Mouse (Mus musculus) intestine, embryonic 15.5 days (tissue): Measurements from ENCODE around the gene Rab44. TPM values are rescaled to one million over a fixed set of nuclear protein-coding genes. Genes with fewer than 3 reads are reported as not detected.

ENCODE experiments used
- ATAC-seq: fragments of 200-750 bp; cut with Nextera tagmentation; 2 replicates; pipeline ENCODE4 v1.8.0; 2017; ENCODE audit warnings: moderate TSS enrichment, moderate library complexity
- H3K27ac ChIP-seq: fragments of 300-500 bp; sonication (generic); 2 replicates; pipeline ENCODE4 v1.5.1; 2015; ENCODE audit warnings: mild to moderate bottlenecking, inconsistent platforms
- H3K27me3 ChIP-seq: fragments of 300-500 bp; sonication (generic); replicated peaks from 2 replicates; pipeline ENCODE4 v1.6.1; 2015; ENCODE audit warnings: inconsistent platforms
- H3K36me3 ChIP-seq: fragments of 300-500 bp; sonication (generic); 2 replicates; pipeline ENCODE4 v1.6.1; 2015; ENCODE audit warnings: inconsistent platforms
- H3K4me1 ChIP-seq: fragments of 300-500 bp; sonication (generic); replicated peaks from 2 replicates; pipeline ENCODE4 v1.6.1; 2015; ENCODE audit warnings: inconsistent platforms
- H3K4me2 ChIP-seq: fragments of 300-500 bp; sonication (generic); replicated peaks from 2 replicates; pipeline ENCODE4 v1.6.1; 2015; ENCODE audit warnings: mild to moderate bottlenecking, inconsistent platforms
- H3K4me3 ChIP-seq: fragments of 300-500 bp; sonication (generic); replicated peaks from 2 replicates; pipeline ENCODE4 v1.5.1; 2015; ENCODE audit warnings: inconsistent platforms
- H3K9ac ChIP-seq: fragments of 300-500 bp; sonication (generic); 2 replicates; pipeline ENCODE4 v1.6.1; 2015; ENCODE audit warnings: inconsistent platforms
- H3K9me3 ChIP-seq: fragments of 300-500 bp; sonication (generic); 2 replicates; pipeline ENCODE4 v1.6.1; 2016; ENCODE audit warnings: inconsistent platforms
- WGBS: fragments of 180-500 bp; shearing (Covaris S2); methylation state at CpG from one replicate; pipeline ENCODE4 v1.1.7; 2015; 5-methylcytosine and 5-hydroxymethylcytosine counted together
- polyA plus RNA-seq: library from polyadenylated mRNA; unstranded; fragments of >200 nt; fragmentation: Nextera tagmentation; extraction: Ambion mirVana; gene quantifications from 2 replicates; pipeline ENCODE4 v1.2.1, GENCODE M21; 2015

Gene Rab44
- polyA plus RNA-seq, 1 experiment from 2014 or later, result 0.53 TPM

- Histone ChIP-seq H3K4me2 (no peak overlapping the region), H3K9me3 (no peaks in the 10 kb centered on the region), H3K27me3 (no peaks in the 10 kb centered on the region), H3K4me1 (peaks cover 5% of the 10 kb centered on the region; the same call in 1 of the 2 replicates), H3K27ac (no peak overlapping the region), H3K4me3 (no peak overlapping the region), H3K9ac (no peak overlapping the region), H3K36me3 (no peaks in the 10 kb centered on the region)
- WGBS, result 80% methylated on average over 8 of the region's 8 CpGs
- no peak for ATAC-seq
Observed at GRCm38 (mm10) chr17:29143266-29143665, 29.3 kb downstream of the Rab44 start.

- Histone ChIP-seq H3K9ac (no peak overlapping the region), H3K4me1 (peaks cover 5% of the 10 kb centered on the region; the same call in 1 of the 2 replicates), H3K9me3 (no peaks in the 10 kb centered on the region), H3K4me2 (no peak overlapping the region), H3K27me3 (no peaks in the 10 kb centered on the region), H3K4me3 (no peak overlapping the region), H3K27ac (no peak overlapping the region), H3K36me3 (no peaks in the 10 kb centered on the region)
- ATAC-seq, result no peak
- WGBS, result 89% methylated on average over 12 of the region's 12 CpGs
Observed at GRCm38 (mm10) chr17:29145101-29145500, 31.2 kb downstream of the Rab44 start.

- Histone ChIP-seq H3K27ac (no peak overlapping the region), H3K9ac (no peak overlapping the region), H3K4me3 (no peak overlapping the region), H3K9me3 (no peaks in the 10 kb centered on the region), H3K4me2 (no peak overlapping the region), H3K27me3 (no peaks in the 10 kb centered on the region), H3K36me3 (no peaks in the 10 kb centered on the region), H3K4me1 (peaks cover 5% of the 10 kb centered on the region; the same call in 1 of the 2 replicates)
- WGBS, result 76% methylated on average over 14 of the region's 14 CpGs
- ATAC-seq, result no peak
Observed at GRCm38 (mm10) chr17:29147273-29147672, 33.3 kb downstream of the Rab44 start.

GRCm38 (mm10) chr17:29147773-29148172 lies 33.8 kb downstream of the Rab44 start:
- no peak for ATAC-seq
- no peak overlapping the region for H3K4me3 ChIP-seq
- H3K4me1 ChIP-seq, result peaks cover 5% of the 10 kb centered on the region; the same call in 1 of the 2 replicates
- H3K9me3 ChIP-seq, result no peaks in the 10 kb centered on the region
- no peak overlapping the region for H3K27ac ChIP-seq
- no peaks in the 10 kb centered on the region for H3K27me3 ChIP-seq
- WGBS, result 81% methylated on average over 6 of the region's 6 CpGs
- no peak overlapping the region for H3K9ac ChIP-seq
- H3K4me2 ChIP-seq, result no peak overlapping the region
- H3K36me3 ChIP-seq, result no peaks in the 10 kb centered on the region

- Histone ChIP-seq H3K9me3 (no peaks in the 10 kb centered on the region), H3K27me3 (no peaks in the 10 kb centered on the region), H3K9ac (no peak overlapping the region), H3K4me2 (no peak overlapping the region), H3K27ac (no peak overlapping the region), H3K4me3 (no peak overlapping the region), H3K4me1 (peaks cover 5% of the 10 kb centered on the region; the same call in 1 of the 2 replicates), H3K36me3 (no peaks in the 10 kb centered on the region)
- 76% methylated on average over 7 of the region's 7 CpGs for WGBS
- no peak for ATAC-seq
Observed at GRCm38 (mm10) chr17:29149766-29150165, 35.8 kb downstream of the Rab44 start.

GRCm38 (mm10) chr17:29152547-29152946 lies 38.6 kb downstream of the Rab44 start:
- Histone ChIP-seq H3K4me2 (no peak overlapping the region), H3K4me1 (peaks cover 7% of the 10 kb centered on the region; the same call in 1 of the 2 replicates), H3K27me3 (no peaks in the 10 kb centered on the region), H3K4me3 (no peak overlapping the region), H3K9ac (no peak overlapping the region), H3K9me3 (no peaks in the 10 kb centered on the region), H3K27ac (no peak overlapping the region), H3K36me3 (no peaks in the 10 kb centered on the region)
- ATAC-seq, result no peak
- 73% methylated on average over 5 of the region's 5 CpGs for WGBS

GRCm38 (mm10) chr17:29154247-29154646 lies 40.3 kb downstream of the Rab44 start:
- H3K36me3 ChIP-seq, result no peaks in the 10 kb centered on the region
- no peaks in the 10 kb centered on the region for H3K27me3 ChIP-seq
- H3K9ac ChIP-seq, result no peak overlapping the region
- peaks cover 2% of the 10 kb centered on the region; the same call in 1 of the 2 replicates for H3K4me1 ChIP-seq
- no peak overlapping the region for H3K4me3 ChIP-seq
- no peaks in the 10 kb centered on the region for H3K9me3 ChIP-seq
- H3K27ac ChIP-seq, result no peak overlapping the region
- WGBS, result 74% methylated on average over 13 of the region's 13 CpGs
- no peak overlapping the region for H3K4me2 ChIP-seq
- no peak for ATAC-seq

GRCm38 (mm10) chr17:29155355-29156135 lies 41.6 kb downstream of the Rab44 start:
- no peak overlapping the region for H3K9ac ChIP-seq
- H3K4me3 ChIP-seq, result no peak overlapping the region
- no peaks in the 10 kb centered on the region for H3K9me3 ChIP-seq
- H3K36me3 ChIP-seq, result no peaks in the 10 kb centered on the region
- H3K27me3 ChIP-seq, result no peaks in the 10 kb centered on the region
- 0 out of 2 replicates have a peak overlapping the region, but pooled peaks have one; percentile 37 for H3K27ac ChIP-seq
- peak; percentile 55 for ATAC-seq
- H3K4me1 ChIP-seq, result peaks cover 2% of the 10 kb centered on the region; the same call in 1 of the 2 replicates
- 65% methylated on average over 12 of the region's 12 CpGs for whole genome bisulfite sequencing
- no peak overlapping the region for H3K4me2 ChIP-seq

GRCm38 (mm10) chr17:29156396-29156795 lies 42.5 kb downstream of the Rab44 start:
- no peaks in the 10 kb centered on the region for H3K27me3 ChIP-seq
- peaks cover 2% of the 10 kb centered on the region; the same call in 1 of the 2 replicates for H3K4me1 ChIP-seq
- no peak for ATAC-seq
- no peak overlapping the region for H3K4me2 ChIP-seq
- H3K9me3 ChIP-seq, result no peaks in the 10 kb centered on the region
- H3K27ac ChIP-seq, result no peak overlapping the region
- H3K4me3 ChIP-seq, result no peak overlapping the region
- H3K36me3 ChIP-seq, result no peaks in the 10 kb centered on the region
- WGBS, result 81% methylated on average over 16 of the region's 16 CpGs
- H3K9ac ChIP-seq, result no peak overlapping the region

GRCm38 (mm10) chr17:29156866-29157265 lies 42.9 kb downstream of the Rab44 start:
- 71% methylated on average over 8 of the region's 8 CpGs for WGBS
- Histone ChIP-seq H3K4me1 (peaks cover 2% of the 10 kb centered on the region; the same call in 1 of the 2 replicates), H3K27ac (no peak overlapping the region), H3K9ac (no peak overlapping the region), H3K4me2 (no peak overlapping the region), H3K36me3 (no peaks in the 10 kb centered on the region), H3K27me3 (no peaks in the 10 kb centered on the region), H3K4me3 (no peak overlapping the region), H3K9me3 (no peaks in the 10 kb centered on the region)
- ATAC-seq, result no peak

- WGBS, result 94% methylated on average over 15 of the region's 15 CpGs
- Histone ChIP-seq H3K9me3 (no peaks in the 10 kb centered on the region), H3K4me3 (no peak overlapping the region), H3K36me3 (no peaks in the 10 kb centered on the region), H3K27ac (no peak overlapping the region), H3K9ac (no peak overlapping the region), H3K27me3 (no peaks in the 10 kb centered on the region), H3K4me2 (no peak overlapping the region), H3K4me1 (peaks cover 2% of the 10 kb centered on the region; the same call in 1 of the 2 replicates)
- ATAC-seq, result no peak
Observed at GRCm38 (mm10) chr17:29158899-29159298, 45.0 kb downstream of the Rab44 start.

GRCm38 (mm10) chr17:29159320-29159719 lies 45.4 kb downstream of the Rab44 start:
- Histone ChIP-seq H3K27me3 (no peaks in the 10 kb centered on the region), H3K4me2 (no peak overlapping the region), H3K4me3 (no peak overlapping the region), H3K9ac (no peak overlapping the region), H3K9me3 (no peaks in the 10 kb centered on the region), H3K27ac (no peak overlapping the region), H3K4me1 (peaks cover 4% of the 10 kb centered on the region; the same call in 1 of the 2 replicates), H3K36me3 (no peaks in the 10 kb centered on the region)
- no peak for ATAC-seq
- WGBS, result 94% methylated on average over 5 of the region's 5 CpGs
